Mouse (Mus musculus): ENCODE data around the gene Neurod2.

Neurod2 gene

DNA sequence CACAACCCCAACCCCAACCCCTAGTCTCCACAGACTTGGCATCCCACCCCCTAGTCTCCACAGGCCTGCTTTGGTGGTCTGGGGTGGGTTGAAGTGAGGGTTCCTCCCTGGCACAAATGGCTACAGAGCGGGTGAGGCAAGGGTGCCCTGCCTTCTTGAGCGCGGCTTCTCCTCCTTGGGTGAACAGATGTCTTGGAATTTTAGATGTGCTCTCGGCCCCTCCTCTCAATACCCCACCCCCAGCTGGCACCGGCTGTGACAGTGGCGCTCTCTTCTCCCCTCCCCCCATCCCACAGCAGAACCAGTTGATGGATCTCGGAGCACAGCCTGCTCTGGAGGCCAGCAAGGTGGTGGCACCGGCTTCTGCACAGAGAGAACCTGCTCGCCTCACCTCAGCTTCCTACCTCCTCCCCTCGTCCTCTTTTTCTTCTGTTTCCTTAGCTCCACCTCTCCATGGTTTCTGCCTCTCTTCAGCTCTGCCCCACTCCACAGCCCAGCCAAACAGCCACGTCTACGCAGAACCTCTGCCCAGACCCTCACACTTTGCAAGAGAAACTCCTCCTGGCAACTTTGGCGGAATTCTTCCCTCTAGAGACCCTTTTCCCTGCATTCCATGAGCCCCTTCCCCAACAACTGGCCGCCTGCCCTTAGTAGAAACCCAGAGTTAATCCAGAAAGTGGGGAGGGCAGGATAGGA is 10.9 kb downstream of the Neurod2 start:
- peak; percentile 47 to 56 for DNase-seq (ENCODE audit: low spot score in 2 of 2)

DNA sequence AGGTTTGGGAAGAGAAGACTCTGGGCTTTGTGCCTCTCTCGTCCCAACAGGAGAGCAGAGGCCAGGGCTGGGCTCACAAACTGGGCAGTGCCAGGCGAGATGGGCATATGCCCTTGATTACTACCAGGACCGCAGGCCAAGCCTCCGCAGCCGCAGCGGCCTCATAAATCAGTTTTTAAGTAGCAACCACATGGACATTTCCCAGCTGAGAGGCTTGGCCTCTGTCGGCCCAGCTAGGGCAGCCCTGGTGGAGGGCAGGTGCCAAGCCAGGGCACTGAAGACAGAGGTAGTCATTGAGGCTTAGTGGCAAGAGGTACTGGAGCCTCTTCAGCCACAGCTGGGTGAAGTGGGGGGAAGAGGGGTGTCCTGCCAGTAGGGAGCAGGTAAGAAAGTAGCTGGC is 12.0 kb downstream of the Neurod2 start:
- DNase-seq (ENCODE audit: low spot score in 2 of 2) = peak in 1 of 2 experiments; percentile 21

DNA sequence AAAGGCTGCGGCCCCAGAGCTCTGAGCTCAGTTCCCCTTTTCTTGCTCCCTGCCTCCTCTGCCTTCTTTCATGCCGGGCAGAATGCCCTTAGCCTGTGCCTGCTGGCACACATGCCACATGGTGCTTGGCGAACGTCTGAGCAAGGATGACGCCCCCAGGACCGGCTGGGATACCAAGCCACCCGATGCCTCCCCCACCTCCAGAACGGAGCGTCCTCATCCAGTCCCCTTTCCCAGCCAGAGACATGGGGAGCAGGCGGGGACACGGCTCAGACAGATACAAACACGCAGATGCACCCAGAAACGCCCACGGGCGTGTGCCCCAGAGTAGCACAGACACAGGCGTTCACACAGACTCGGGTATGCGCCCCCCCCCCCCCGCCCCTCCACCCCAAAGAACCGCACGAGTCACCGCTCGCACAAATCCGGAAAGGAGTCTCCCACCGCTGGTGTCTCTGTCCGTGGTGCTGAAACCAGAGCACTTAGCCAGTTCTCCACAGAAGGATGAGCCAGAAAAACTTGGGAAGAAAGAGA is 15.6 kb downstream of the Neurod2 start:
- peak; percentile 71 to 79 for DNase-seq (ENCODE audit: low spot score in 2 of 2)

DNA sequence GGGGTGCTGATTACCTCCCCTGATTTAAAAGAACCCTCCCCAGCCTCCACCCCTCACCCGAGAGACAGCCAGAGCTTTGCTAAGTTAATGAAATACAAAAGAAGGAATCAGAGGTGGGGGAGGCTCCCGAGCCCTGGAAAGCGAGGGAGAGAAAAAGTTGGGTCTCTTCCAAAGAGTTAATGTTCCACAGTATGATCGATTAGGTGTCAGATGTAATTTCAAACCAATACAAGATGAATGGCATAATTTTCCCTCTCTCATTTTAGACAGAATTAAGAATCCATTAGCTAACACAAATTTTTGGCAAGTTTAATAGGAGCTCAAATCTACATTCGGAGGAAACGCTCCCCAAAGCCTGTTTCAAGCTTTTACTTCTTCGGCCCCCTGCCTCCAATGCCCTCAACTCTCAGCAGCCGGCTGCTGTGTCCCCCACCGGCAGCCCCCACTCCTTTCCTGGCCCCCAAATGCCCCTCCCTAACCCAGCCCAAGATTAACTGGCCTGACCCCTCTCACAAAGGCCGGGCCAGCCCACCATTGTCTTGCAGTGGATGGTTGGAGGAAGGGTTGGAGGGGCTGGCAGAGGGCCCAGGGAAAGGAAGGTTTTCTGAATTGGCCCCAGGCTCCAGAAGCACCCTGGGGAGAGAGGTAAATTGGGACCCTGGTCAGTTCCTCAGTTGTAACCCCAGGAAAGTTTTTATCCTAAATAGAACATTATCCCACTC is 30.8 kb downstream of the Neurod2 start:
- DNase-seq (ENCODE audit: low spot score in 2 of 2) = no peak

DNA sequence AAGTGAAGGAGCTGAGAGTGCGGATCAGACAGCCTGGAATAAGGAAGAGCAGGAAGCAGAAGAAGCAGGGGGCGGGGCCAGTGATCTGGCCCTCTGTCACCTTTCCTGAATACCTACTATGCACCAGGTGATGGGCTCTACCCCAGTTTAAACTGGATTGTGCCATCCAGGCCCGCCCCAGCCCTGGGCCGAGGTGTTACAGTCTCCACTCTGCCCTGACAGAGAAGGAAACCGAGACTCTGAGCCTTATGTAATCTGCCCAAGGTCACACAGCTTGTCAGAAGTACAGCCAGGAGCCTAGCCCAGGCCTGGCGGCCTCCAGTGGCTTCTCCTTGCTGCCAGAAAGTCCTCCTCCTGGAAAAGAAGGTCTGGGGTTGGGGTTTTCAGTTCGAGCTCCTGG is 31.7 kb downstream of the Neurod2 start:
- no peak for DNase-seq (ENCODE audit: low spot score in 2 of 2)

DNA sequence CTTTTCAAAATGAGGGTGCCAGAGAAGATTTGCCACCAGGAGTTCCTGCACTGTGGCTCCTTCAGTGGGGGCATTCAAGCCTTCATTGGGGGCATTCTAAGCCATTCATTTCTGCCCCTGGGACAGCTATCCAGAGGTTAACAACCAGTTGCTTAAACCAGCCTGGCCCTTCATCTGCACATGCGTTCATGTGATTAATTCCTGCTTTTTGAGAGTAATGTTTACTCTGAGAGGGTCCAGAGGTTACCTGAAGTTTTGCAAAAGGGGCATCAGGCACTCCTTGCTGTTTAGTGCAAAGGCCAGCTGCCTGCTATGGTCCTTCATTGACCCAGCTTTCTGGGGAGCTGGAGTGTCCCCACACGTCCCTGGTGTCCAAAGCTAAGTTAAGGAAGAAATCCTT is 32.5 kb downstream of the Neurod2 start:
- DNase-seq (ENCODE audit: low spot score in 2 of 2) = no peak

DNA sequence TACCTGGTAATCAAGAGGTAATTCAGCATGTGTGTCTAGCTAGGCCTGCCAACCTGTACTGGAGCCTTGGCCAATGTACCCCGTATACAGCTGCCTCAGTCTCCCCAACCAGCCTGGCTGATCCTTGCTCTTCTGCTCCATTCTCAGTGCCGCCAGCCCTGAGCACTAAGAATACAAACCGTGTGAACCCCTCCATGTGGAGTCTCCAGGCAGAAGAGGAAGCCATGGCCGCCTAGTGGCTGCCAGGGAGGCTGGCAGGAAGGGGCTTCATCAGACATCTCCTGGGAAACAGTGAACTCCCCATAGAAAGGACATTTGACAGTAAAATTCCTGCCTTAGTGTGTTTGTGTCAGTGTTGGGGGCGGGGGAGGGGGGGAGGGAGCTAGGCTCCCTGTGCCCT is 33.2 kb downstream of the Neurod2 start:
- peak; percentile 82 to 83 for DNase-seq (ENCODE audit: low spot score in 2 of 2)

DNA sequence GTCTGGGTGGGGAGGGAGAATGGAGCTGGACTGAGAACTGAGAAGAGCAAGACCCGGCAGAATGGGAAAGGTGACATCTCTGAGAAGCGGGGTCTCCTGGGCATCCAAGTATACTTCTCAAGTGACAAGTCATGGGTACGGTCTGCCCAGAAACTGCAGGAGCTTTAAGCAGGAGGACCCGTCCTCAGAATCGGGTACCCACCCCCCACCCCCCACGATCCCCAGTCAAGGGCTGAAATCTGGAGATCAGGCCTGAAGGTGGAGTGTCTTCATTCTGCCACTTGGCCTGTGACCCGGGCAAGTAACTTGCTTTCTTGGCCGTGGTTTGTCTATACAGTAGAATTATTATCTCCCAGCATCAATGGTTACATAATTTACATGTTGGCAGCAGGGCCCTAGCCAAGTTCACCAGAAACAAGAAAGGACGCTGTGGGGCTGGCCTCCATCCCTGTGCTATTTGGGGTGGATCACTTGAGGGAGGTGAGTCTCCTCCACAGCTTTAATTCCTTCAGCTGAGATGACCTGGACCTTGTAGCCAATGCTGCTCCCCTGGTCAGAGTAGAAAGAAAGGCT is 34.3 kb downstream of the Neurod2 start:
- peak in 1 of 2 experiments; percentile 36 for DNase-seq (ENCODE audit: low spot score in 2 of 2)

DNA sequence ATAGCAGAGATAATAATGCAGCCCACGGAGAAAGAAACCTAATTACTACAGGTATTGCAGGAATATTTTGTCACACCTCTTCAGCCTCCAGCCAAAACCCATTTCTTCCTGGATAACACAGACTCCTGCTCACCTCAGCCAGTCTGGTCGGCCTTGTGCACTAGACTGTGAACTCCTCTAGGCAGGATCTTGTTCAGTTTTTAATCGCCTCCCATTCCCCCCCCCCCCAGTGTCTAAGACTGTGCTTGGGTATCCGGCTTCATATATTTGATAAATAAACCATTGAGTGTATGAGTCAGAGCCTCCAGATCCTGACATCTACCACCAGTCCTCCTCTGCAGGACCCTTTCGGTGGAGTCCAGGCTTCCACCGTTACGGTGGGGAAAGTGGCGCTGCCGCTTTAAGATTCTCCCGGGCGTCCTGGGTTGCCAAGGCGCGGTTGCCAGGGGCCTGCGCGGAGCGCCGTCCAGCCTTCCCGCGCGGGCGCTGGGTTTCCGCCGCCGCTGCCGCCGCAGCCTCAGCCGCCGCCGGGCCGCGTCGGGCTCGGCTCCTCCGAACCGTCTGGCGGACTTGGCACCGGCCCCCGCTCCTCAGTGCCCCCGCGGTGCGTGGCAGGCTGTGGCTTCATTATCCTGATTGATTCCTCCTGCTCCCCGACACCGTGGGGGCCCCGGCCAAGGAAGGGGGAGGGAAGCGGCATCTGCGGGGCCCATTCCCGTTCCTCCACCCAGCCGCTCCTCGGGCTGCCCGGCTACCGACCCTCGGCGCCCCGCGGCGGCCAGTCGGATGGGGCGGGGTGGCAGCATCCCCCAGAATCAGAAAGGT is 35.0 kb downstream of the Neurod2 start:
- peak; percentile 85 to 88 for DNase-seq (ENCODE audit: low spot score in 2 of 2)

DNA sequence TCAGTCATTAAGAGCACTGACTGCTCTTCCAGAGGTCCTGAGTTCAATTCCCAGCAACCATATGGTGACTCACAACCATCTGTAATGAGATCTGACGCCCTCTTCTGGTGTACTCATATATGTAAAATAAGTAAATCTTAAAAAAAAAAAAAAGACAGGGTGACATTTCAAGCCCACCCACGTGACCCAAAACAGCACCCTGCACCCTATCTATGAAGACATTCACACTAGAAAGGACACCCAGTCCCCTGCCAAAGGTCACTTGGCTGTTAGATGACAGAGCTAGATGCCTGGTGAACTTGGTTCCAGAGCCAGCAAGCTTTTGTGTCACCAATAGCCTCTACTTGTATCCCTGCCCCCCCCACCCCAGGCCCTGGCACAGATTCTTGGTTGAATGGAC is 36.4 kb downstream of the Neurod2 start:
- no peak for DNase-seq (ENCODE audit: low spot score in 2 of 2)

DNA sequence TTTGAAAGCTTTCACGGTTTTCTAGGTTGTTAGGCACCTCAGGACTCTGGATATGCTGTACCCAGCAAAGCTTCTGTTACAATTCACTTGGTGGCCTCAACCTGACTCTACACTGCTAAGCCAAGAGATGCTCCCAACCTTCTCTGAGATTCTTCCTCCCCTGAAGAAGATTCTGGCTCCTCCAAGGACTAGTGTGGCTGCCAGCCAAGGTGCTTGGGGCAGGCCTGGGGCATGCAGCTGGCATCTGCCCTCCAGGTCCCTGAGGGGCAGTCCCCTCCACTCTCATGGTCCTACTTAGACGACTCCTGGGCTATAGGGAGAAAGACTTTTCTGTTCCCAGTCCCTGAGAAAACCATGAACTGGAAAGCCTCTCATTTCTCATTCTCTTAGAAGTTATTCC is 38.5 kb downstream of the Neurod2 start:
- no peak for DNase-seq (ENCODE audit: low spot score in 2 of 2)

DNA sequence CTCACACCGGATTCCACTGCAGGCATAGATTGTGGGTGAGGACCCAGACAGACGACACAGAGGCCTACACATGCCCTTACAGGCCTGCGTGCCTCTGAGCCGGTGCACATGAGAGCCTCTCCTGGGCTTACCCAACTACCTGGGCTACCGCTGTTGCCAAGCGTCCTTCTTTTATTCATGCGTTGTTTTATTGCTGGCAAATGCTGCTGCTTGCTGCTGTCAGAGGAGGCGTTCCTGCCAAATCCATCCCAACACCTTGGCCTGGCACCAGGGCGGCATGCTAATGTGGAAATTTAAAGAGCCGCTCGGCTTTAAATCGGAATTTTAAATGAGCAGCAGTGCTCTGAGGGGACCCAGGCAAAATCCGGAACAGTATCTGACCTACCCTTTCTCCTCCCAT is 39.6 kb downstream of the Neurod2 start:
- peak; percentile 53 to 71 for DNase-seq (ENCODE audit: low spot score in 2 of 2)

DNA sequence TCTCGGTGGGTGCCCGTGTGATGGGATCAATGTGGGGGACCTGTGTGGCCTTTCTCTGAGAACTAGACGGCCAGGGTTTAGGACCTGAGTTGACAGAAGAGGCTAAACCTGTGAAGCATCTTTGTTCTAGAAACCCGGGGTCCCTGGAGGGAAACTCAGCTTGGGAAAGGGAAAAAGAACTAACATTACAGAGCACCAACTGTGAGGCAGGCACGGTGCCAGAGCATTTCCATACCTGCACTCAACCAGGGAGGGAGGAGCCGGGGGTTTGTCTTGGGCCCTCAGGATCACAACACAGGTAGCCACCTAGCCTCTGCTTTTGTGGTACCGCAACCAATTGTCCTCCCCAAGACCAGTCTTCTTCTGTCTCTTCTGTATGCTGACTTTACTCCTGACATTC is 41.5 kb downstream of the Neurod2 start:
- peak; percentile 67 to 70 for DNase-seq (ENCODE audit: low spot score in 2 of 2)

DNA sequence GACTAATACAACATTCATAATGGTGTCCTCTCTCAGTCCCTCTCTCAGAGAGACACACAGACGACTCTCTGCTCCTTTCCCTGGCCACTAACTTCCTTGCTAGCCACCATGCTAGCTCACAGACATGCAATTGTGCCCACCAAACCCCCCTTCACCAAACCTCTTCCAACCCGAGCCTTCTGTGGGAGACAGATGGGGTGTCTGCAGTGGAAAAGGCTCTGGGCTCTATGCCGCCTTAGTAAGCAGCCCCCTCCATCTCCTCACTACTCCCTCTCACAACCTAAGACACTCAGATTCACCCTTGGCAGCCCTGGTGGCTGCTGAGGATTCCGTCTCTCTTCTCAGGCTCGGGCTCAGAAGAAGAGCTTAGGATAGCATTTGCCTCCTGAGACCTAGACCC is 41.9 kb downstream of the Neurod2 start:
- peak in 1 of 2 experiments; percentile 62 for DNase-seq (ENCODE audit: low spot score in 2 of 2)

DNA sequence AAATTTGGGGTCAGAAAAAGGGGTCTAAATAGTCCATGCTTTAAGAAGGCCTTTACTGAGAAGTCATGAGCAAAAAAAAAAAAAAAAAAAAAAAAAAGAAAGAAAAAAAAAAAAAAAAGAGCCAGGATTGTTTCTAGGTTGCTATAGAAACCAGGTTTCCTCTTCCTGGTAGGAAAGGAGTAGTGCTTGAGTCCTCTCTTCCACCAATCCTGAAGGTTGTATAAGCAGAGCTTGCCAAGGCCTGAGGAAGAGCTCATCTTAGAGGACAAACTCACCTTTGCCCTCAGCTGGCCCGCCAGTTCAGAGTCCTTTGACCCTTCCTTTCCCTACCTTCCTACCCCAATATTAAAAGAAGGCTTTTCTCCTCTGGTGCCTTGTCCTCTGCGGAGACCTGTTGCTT is 44.1 kb downstream of the Neurod2 start:
- no peak for DNase-seq (ENCODE audit: low spot score in 2 of 2)

DNA sequence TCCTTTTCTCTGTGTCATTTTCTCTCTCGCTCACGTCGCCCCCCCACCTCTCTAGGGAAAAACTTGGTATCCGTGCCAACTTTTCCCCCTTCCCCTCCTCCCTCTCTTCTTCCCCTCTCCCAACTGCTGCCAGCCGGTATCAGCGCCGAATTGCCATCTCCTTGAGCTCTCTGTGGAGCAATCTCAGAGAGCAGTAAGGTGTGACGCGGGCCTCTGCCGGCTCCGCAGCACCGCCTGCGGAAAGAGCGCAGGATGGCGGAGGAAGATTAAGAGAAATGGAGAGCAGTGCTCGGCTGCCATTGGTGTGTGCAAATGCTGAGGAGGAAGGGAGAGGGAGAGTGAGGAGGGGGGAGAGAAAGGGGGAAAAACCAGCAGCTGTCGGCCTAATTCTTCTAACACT is 45.2 kb downstream of the Neurod2 start:
- peak; percentile 79 to 86 for DNase-seq (ENCODE audit: low spot score in 2 of 2)

DNA sequence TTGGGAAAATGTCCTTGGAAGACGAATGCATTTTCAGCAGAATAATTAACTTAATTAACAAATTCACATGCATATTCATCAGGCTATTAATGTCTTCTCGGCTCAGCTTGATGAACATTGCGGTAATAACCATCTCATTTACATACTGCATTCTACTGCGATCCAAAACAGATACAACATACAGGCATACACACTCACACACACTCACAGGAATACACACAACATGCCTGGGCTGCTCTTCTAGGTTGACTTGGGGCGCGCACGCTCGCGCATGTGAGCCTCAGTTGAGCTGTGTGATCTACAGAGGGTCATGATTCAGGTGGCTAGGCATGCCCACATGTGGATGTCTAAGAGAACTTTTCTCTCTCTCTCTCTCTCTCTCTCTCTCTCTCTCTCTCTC is 45.7 kb downstream of the Neurod2 start:
- peak in 1 of 2 experiments; percentile 66 for DNase-seq (ENCODE audit: low spot score in 2 of 2)

Measured in right cerebral cortex, postnatal 10 days (tissue).